ENCODE assay signal across 7 mouse cellular contexts in genomic region chr2:91202972-91203656, GRCm38 (mm10). TPM values are rescaled to one million over a fixed set of nuclear protein-coding genes. Genes with fewer than 3 reads are reported as not detected.
DNase-seq lines count a peak whose midpoint lies in the region; ATAC-seq lines count a peak whose summit lies in the region.

No protein-coding gene starts in this region.

- DNase-seq in neural tube, embryonic 11.5 days (ENCODE audit: low spot score) = no peak
- no peak for DNase-seq in neural tube, embryonic 10.5 days (ENCODE audit: extremely low spot score, low spot score)
- DNase-seq in forebrain, embryonic 10.5 days (ENCODE audit: extremely low spot score, low spot score) = no peak
- DNase-seq in layer of hippocampus, postnatal 14 days (ENCODE audit: low spot score in 2 of 2) = no peak
- DNase-seq in thymus, postnatal 10 days (ENCODE audit: low spot score in 2 of 2) = no peak

- peaks cover 8% of the 10 kb centered on the region for H3K36me3 ChIP-seq in neural tube, embryonic 11.5 days (ENCODE audit: control insufficient read depth, insufficient read depth, low read length)
- H3K36me3 ChIP-seq in forebrain, embryonic 10.5 days (replicated peaks) = peaks cover 37% of the 10 kb centered on the region
- peaks cover 36% of the 10 kb centered on the region for H3K36me3 ChIP-seq in limb, embryonic 13.5 days
- peaks cover 9% of the 10 kb centered on the region; the same call in 1 of the 2 replicates for H3K36me3 ChIP-seq in stomach, embryonic 16.5 days (ENCODE audit: control insufficient read depth, insufficient read depth, low read length)

- peaks cover 4% of the 10 kb centered on the region; the same call in 1 of the 2 replicates for H3K4me1 ChIP-seq in neural tube, embryonic 11.5 days (ENCODE audit: control insufficient read depth, insufficient read depth, low read length)
- peaks cover 25% of the 10 kb centered on the region for H3K4me1 ChIP-seq in forebrain, embryonic 10.5 days
- peaks cover 24% of the 10 kb centered on the region for H3K4me1 ChIP-seq in limb, embryonic 13.5 days
- peaks cover 14% of the 10 kb centered on the region for H3K4me1 ChIP-seq in stomach, embryonic 16.5 days (ENCODE audit: control insufficient read depth, insufficient read depth, low read length)

- no peak; the same call in 1 of the 2 replicates for ATAC-seq in neural tube, embryonic 11.5 days (ENCODE audit: insufficient read depth, low FRiP score, low TSS enrichment)
- ATAC-seq in limb, embryonic 13.5 days (ENCODE audit: low FRiP score, low read depth) = peak; percentile 80
- no peak for ATAC-seq in stomach, embryonic 16.5 days (ENCODE audit: insufficient read depth, low FRiP score)

- H3K9ac ChIP-seq in neural tube, embryonic 11.5 days (ENCODE audit: low read length) = peak overlapping the region; percentile 65
- peak overlapping the region; percentile 87 for H3K9ac ChIP-seq in limb, embryonic 13.5 days
- peak overlapping the region; percentile 78 for H3K9ac ChIP-seq in stomach, embryonic 16.5 days (ENCODE audit: low read length)

- peak overlapping the region; percentile 80 for H3K4me2 ChIP-seq in neural tube, embryonic 11.5 days (ENCODE audit: low read depth)
- peak overlapping the region; percentile 82 for H3K4me2 ChIP-seq in limb, embryonic 13.5 days (replicated peaks)
- peak overlapping the region; percentile 72 for H3K4me2 ChIP-seq in stomach, embryonic 16.5 days (ENCODE audit: low read depth, low read length)

- no peaks in the 10 kb centered on the region for H3K9me3 ChIP-seq in neural tube, embryonic 11.5 days (ENCODE audit: control insufficient read depth, low read length)
- no peaks in the 10 kb centered on the region for H3K9me3 ChIP-seq in forebrain, embryonic 10.5 days
- H3K9me3 ChIP-seq in limb, embryonic 13.5 days = no peaks in the 10 kb centered on the region
- no peaks in the 10 kb centered on the region for H3K9me3 ChIP-seq in stomach, embryonic 16.5 days (replicated peaks; ENCODE audit: control insufficient read depth, low read length)

- no peaks in the 10 kb centered on the region for H3K27me3 ChIP-seq in neural tube, embryonic 11.5 days (ENCODE audit: control insufficient read depth, insufficient read depth, low read length)
- H3K27me3 ChIP-seq in forebrain, embryonic 10.5 days (ENCODE audit: poor library complexity, severe bottlenecking) = no peaks in the 10 kb centered on the region
- no peaks in the 10 kb centered on the region for H3K27me3 ChIP-seq in limb, embryonic 13.5 days
- H3K27me3 ChIP-seq in stomach, embryonic 16.5 days (ENCODE audit: control insufficient read depth, insufficient read depth, low read length) = no peaks in the 10 kb centered on the region

- H3K27ac ChIP-seq in neural tube, embryonic 11.5 days (ENCODE audit: low read depth, low read length) = peak overlapping the region; percentile 73
- peak overlapping the region; percentile 94 for H3K27ac ChIP-seq in forebrain, embryonic 10.5 days
- H3K27ac ChIP-seq in limb, embryonic 13.5 days = peak overlapping the region; percentile 93
- H3K27ac ChIP-seq in stomach, embryonic 16.5 days (ENCODE audit: low read length) = 0 out of 2 replicates have a peak overlapping the region, but pooled peaks have one; percentile 14

- H3K4me3 ChIP-seq in neural tube, embryonic 11.5 days (ENCODE audit: low read depth, low read length) = peak overlapping the region; percentile 49
- H3K4me3 ChIP-seq in forebrain, embryonic 10.5 days = peak overlapping the region; percentile 85
- H3K4me3 ChIP-seq in limb, embryonic 13.5 days = peak overlapping the region; percentile 81
- H3K4me3 ChIP-seq in stomach, embryonic 16.5 days (replicated peaks; ENCODE audit: low read length) = peak overlapping the region; percentile 58

- WGBS in neural tube, embryonic 11.5 days = 12% methylated on average over 20 of the region's 20 CpGs
- WGBS in forebrain, embryonic 10.5 days = 14% methylated on average over 20 of the region's 20 CpGs
- WGBS in limb, embryonic 13.5 days = 10% methylated on average over 20 of the region's 20 CpGs
- 12% methylated on average over 20 of the region's 20 CpGs for WGBS in stomach, embryonic 16.5 days

RNA-seq across cellular contexts. Expression of gene Acp2, which starts 0.4 kb away (rescaled TPM):
- polyA plus RNA-seq in neural tube, embryonic 11.5 days (2014; fragmentation: Nextera tagmentation; extraction: Ambion mirVana) = 37.5 and 38.3 TPM in 2 replicates
- 25.4 and 27.7 TPM in 2 replicates for polyA plus RNA-seq in forebrain, embryonic 10.5 days (2016; fragmentation: Nextera tagmentation; extraction: Ambion mirVana)
- 30.2 and 34.6 TPM in 2 replicates for polyA plus RNA-seq in limb, embryonic 13.5 days (2015; fragmentation: Nextera tagmentation; extraction: Ambion mirVana)
- 23.1 and 24.5 TPM in 2 replicates for polyA plus RNA-seq in stomach, embryonic 16.5 days (2015; fragmentation: Nextera tagmentation; extraction: Ambion mirVana)
- 10 to 100 TPM; 57.3 to 57.9 TPM for total RNA-seq in layer of hippocampus, postnatal 14 days (2021)

RNA-seq across cellular contexts. Expression of gene Nr1h3, which starts 0.5 kb away (rescaled TPM):
- polyA plus RNA-seq in neural tube, embryonic 11.5 days (2014; fragmentation: Nextera tagmentation; extraction: Ambion mirVana) = 1.1 and 1.3 TPM in 2 replicates
- polyA plus RNA-seq in forebrain, embryonic 10.5 days (2016; fragmentation: Nextera tagmentation; extraction: Ambion mirVana) = 1.4 and 2.5 TPM in 2 replicates
- 1.7 TPM in 2 replicates for polyA plus RNA-seq in limb, embryonic 13.5 days (2015; fragmentation: Nextera tagmentation; extraction: Ambion mirVana)
- polyA plus RNA-seq in stomach, embryonic 16.5 days (2015; fragmentation: Nextera tagmentation; extraction: Ambion mirVana) = 3.5 and 4.2 TPM in 2 replicates
- 1 to 10 TPM; 3.3 to 5.1 TPM for total RNA-seq in layer of hippocampus, postnatal 14 days (2021)

RNA-seq across cellular contexts. Expression of gene Madd, which starts 19.5 kb away (rescaled TPM):
- polyA plus RNA-seq in neural tube, embryonic 11.5 days (2014; fragmentation: Nextera tagmentation; extraction: Ambion mirVana) = 21.4 and 24.8 TPM in 2 replicates
- polyA plus RNA-seq in forebrain, embryonic 10.5 days (2016; fragmentation: Nextera tagmentation; extraction: Ambion mirVana) = 14.5 and 17.8 TPM in 2 replicates
- polyA plus RNA-seq in limb, embryonic 13.5 days (2015; fragmentation: Nextera tagmentation; extraction: Ambion mirVana) = 10.8 and 11.8 TPM in 2 replicates
- 14.3 and 17.2 TPM in 2 replicates for polyA plus RNA-seq in stomach, embryonic 16.5 days (2015; fragmentation: Nextera tagmentation; extraction: Ambion mirVana)
- total RNA-seq in layer of hippocampus, postnatal 14 days (2021) = 100 to 1,000 TPM; 197 to 207 TPM

RNA-seq across cellular contexts. Expression of gene Ddb2, which starts 33.7 kb away (rescaled TPM):
- polyA plus RNA-seq in neural tube, embryonic 11.5 days (2014; fragmentation: Nextera tagmentation; extraction: Ambion mirVana) = 5.8 and 6.8 TPM in 2 replicates
- polyA plus RNA-seq in forebrain, embryonic 10.5 days (2016; fragmentation: Nextera tagmentation; extraction: Ambion mirVana) = 9.3 and 10.6 TPM in 2 replicates
- polyA plus RNA-seq in limb, embryonic 13.5 days (2015; fragmentation: Nextera tagmentation; extraction: Ambion mirVana) = 23.6 and 26.7 TPM in 2 replicates
- polyA plus RNA-seq in stomach, embryonic 16.5 days (2015; fragmentation: Nextera tagmentation; extraction: Ambion mirVana) = 17.1 and 20.5 TPM in 2 replicates
- 1 to 10 TPM; 7.3 to 9.1 TPM for total RNA-seq in layer of hippocampus, postnatal 14 days (2021)

RNA-seq across cellular contexts. Expression of gene Pacsin3, which starts 52.6 kb away (rescaled TPM):
- polyA plus RNA-seq in neural tube, embryonic 11.5 days (2014; fragmentation: Nextera tagmentation; extraction: Ambion mirVana) = 21.2 and 24.0 TPM in 2 replicates
- polyA plus RNA-seq in forebrain, embryonic 10.5 days (2016; fragmentation: Nextera tagmentation; extraction: Ambion mirVana) = 38.7 and 40.1 TPM in 2 replicates
- polyA plus RNA-seq in limb, embryonic 13.5 days (2015; fragmentation: Nextera tagmentation; extraction: Ambion mirVana) = 44.8 and 47.4 TPM in 2 replicates
- 65.5 and 73.3 TPM in 2 replicates for polyA plus RNA-seq in stomach, embryonic 16.5 days (2015; fragmentation: Nextera tagmentation; extraction: Ambion mirVana)
- 10 to 100 TPM; 23.2 to 25.5 TPM for total RNA-seq in layer of hippocampus, postnatal 14 days (2021)

Comparison
In these comparisons a context has a peak if more than half of its experiments do, and no peak if none do; other contexts are left out.
1. H3K27ac ChIP-seq: peak in every context shown above with its lines; median percentile 94 in forebrain, embryonic 10.5 days; 93 in limb, embryonic 13.5 days; 73 in neural tube, embryonic 11.5 days; 14 in stomach, embryonic 16.5 days.